Mouse (Mus musculus) CH12.LX (cell line): ENCODE measurements around the gene Esrrb. TPM values are rescaled to one million over a fixed set of nuclear protein-coding genes. Genes with fewer than 3 reads are reported as not detected.

Experiments
- DNase-seq: peaks from one replicate; pipeline ENCODE4 v3.0.0-alpha.2; 2013; ENCODE audit errors: extremely low read depth
- H3K27ac ChIP-seq: 2 replicates; pipeline ENCODE4 v1.5.1; 2012; ENCODE audit warnings: low read depth, mild to moderate bottlenecking, control low read depth, moderate library complexity; ENCODE audit not compliant: insufficient read depth
- H3K27me3 ChIP-seq: replicated peaks from 2 replicates; pipeline ENCODE3; 2012; ENCODE audit warnings: inconsistent platforms
- H3K36me3 ChIP-seq, 2 experiments: replicated peaks in 1 of 2; 2 replicates each; pipeline versions ENCODE3 to v1.6.1; 2012; ENCODE audit warnings: inconsistent platforms in 1 of 2, low read length in 1 of 2, mild to moderate bottlenecking in 1 of 2, mixed read lengths in 1 of 2, moderate library complexity in 1 of 2; ENCODE audit not compliant: control insufficient read depth in 1 of 2, insufficient read depth in 1 of 2
- H3K4me1 ChIP-seq, 2 experiments: 2 replicates each; pipeline ENCODE4 v1.6.1; 2012; ENCODE audit warnings: inconsistent platforms in 1 of 2, moderate library complexity in 1 of 2; ENCODE audit not compliant: insufficient read depth in 2 of 2, control insufficient read depth in 1 of 2
- H3K4me2 ChIP-seq: 2 replicates; pipeline ENCODE4 v1.6.1; 2012; ENCODE audit warnings: low read depth, mild to moderate bottlenecking, control low read depth; ENCODE audit not compliant: poor library complexity, insufficient read depth, severe bottlenecking
- H3K4me3 ChIP-seq, 3 experiments: fragments of 150-350 bp in 1 of 3; sonication (generic) in 1 of 3; replicated peaks in 1 of 3; 2 replicates each; pipeline versions ENCODE3 to v1.5.1; 2011 to 2012; ENCODE audit warnings: low read depth in 2 of 3, low read length in 2 of 3, mild to moderate bottlenecking in 2 of 3, moderate library complexity in 2 of 3, control low read depth in 1 of 3, improper control_type of control experiment in 1 of 3, inconsistent platforms in 1 of 3, mixed read lengths in 1 of 3; ENCODE audit not compliant: poor library complexity in 1 of 3
- H3K79me2 ChIP-seq: replicated peaks from 2 replicates; pipeline ENCODE4 v1.6.1; 2012; ENCODE audit warnings: mild to moderate bottlenecking, moderate library complexity; ENCODE audit not compliant: control insufficient read depth, poor library complexity, insufficient read depth, severe bottlenecking; ENCODE audit errors: extremely low read depth
- H3K9ac ChIP-seq: 2 replicates; pipeline ENCODE4 v1.6.1; 2012; ENCODE audit warnings: low read depth, mild to moderate bottlenecking, control low read depth, moderate library complexity; ENCODE audit not compliant: insufficient read depth
- H3K9me3 ChIP-seq: replicated peaks from 2 replicates; pipeline ENCODE3; 2012; ENCODE audit warnings: low read length, inconsistent platforms, mixed read lengths
- CHD2 ChIP-seq: IDR thresholded peaks from 2 replicates; pipeline ENCODE4 v1.6.1; 2011; ENCODE audit warnings: low read length, improper control_type of control experiment
- ELF1 ChIP-seq: IDR thresholded peaks from 2 replicates; pipeline ENCODE4 v1.6.1; 2014; ENCODE audit warnings: low read depth, mild to moderate bottlenecking, inconsistent platforms, low read length, improper control_type of control experiment
- ETS1 ChIP-seq: conservative IDR thresholded peaks from 2 replicates; pipeline ENCODE4 v1.6.1; 2012; ENCODE audit warnings: low read depth, mild to moderate bottlenecking, inconsistent platforms, low read length, improper control_type of control experiment, moderate library complexity
- GABPA ChIP-seq: IDR thresholded peaks from 2 replicates; pipeline ENCODE4 v1.6.1; 2012; ENCODE audit warnings: low read depth, low read length, improper control_type of control experiment, inconsistent platforms; ENCODE audit not compliant: insufficient replicate concordance
- HCFC1 ChIP-seq: IDR thresholded peaks from 2 replicates; pipeline ENCODE4 v1.6.1; 2012; ENCODE audit warnings: low read depth, mild to moderate bottlenecking, inconsistent platforms, low read length, improper control_type of control experiment
- IRF4 ChIP-seq: IDR thresholded peaks from 2 replicates; pipeline ENCODE4 v1.6.1; 2014; ENCODE audit warnings: low read depth, mild to moderate bottlenecking, inconsistent platforms, low read length, improper control_type of control experiment
- KAT2A ChIP-seq: IDR thresholded peaks from 2 replicates; pipeline ENCODE4 v1.6.1; 2012; ENCODE audit warnings: low read length, improper control_type of control experiment, inconsistent platforms; ENCODE audit not compliant: insufficient replicate concordance
- MAX ChIP-seq: IDR thresholded peaks from 2 replicates; pipeline ENCODE4 v1.6.1; 2011; ENCODE audit warnings: low read length, improper control_type of control experiment
- MEF2A ChIP-seq: IDR thresholded peaks from 2 replicates; pipeline ENCODE4 v1.6.1; 2014; ENCODE audit warnings: low read depth, mild to moderate bottlenecking, inconsistent platforms, low read length, improper control_type of control experiment, borderline replicate concordance
- NELFE ChIP-seq: IDR thresholded peaks from 2 replicates; pipeline ENCODE4 v1.6.1; 2011; ENCODE audit warnings: low read depth, low read length, improper control_type of control experiment
- NRF1 ChIP-seq: IDR thresholded peaks from 2 replicates; pipeline ENCODE4 v1.6.1; 2014; ENCODE audit warnings: low read depth, mild to moderate bottlenecking, inconsistent platforms, low read length, improper control_type of control experiment, moderate library complexity
- POLR2A ChIP-seq: IDR thresholded peaks from 2 replicates; pipeline ENCODE4 v1.6.1; 2011; ENCODE audit warnings: low read depth, mild to moderate bottlenecking, improper control_type of control experiment, low read length
- RAD21 ChIP-seq: IDR thresholded peaks from 2 replicates; pipeline ENCODE4 v1.6.1; 2011; ENCODE audit warnings: low read depth, mild to moderate bottlenecking, low read length, improper control_type of control experiment, moderate library complexity
- RCOR1 ChIP-seq: conservative IDR thresholded peaks from 2 replicates; pipeline ENCODE4 v1.6.1; 2012; ENCODE audit warnings: low read depth, mild to moderate bottlenecking, inconsistent platforms, low read length, improper control_type of control experiment
- SIN3A ChIP-seq: IDR thresholded peaks from 2 replicates; pipeline ENCODE4 v1.6.1; 2012; ENCODE audit warnings: low read length, improper control_type of control experiment, inconsistent platforms
- SMC3 ChIP-seq: IDR thresholded peaks from 2 replicates; pipeline ENCODE4 v1.6.1; 2011; ENCODE audit warnings: low read depth, low read length, improper control_type of control experiment
- TBP ChIP-seq: conservative IDR thresholded peaks from 2 replicates; pipeline ENCODE4 v1.6.1; 2011; ENCODE audit warnings: low read depth, low read length, improper control_type of control experiment
- TCF12 ChIP-seq: IDR thresholded peaks from 2 replicates; pipeline ENCODE4 v1.6.1; 2014; ENCODE audit warnings: low read depth, mild to moderate bottlenecking, inconsistent platforms, low read length, improper control_type of control experiment
- UBTF ChIP-seq: IDR thresholded peaks from 2 replicates; pipeline ENCODE4 v1.6.1; 2012; ENCODE audit warnings: low read depth, mild to moderate bottlenecking, inconsistent platforms, low read length, improper control_type of control experiment, moderate library complexity
- ZC3H11A ChIP-seq: IDR thresholded peaks from 2 replicates; pipeline ENCODE4 v1.6.1; 2012; ENCODE audit warnings: low read depth, mild to moderate bottlenecking, inconsistent platforms, low read length, improper control_type of control experiment
- ZKSCAN1 ChIP-seq: IDR thresholded peaks from 2 replicates; pipeline ENCODE4 v1.6.1; 2012; ENCODE audit warnings: low read depth, inconsistent platforms, low read length, improper control_type of control experiment, borderline replicate concordance
- ZMIZ1 ChIP-seq: IDR thresholded peaks from 2 replicates; pipeline ENCODE4 v1.6.1; 2012; ENCODE audit warnings: low read depth, mild to moderate bottlenecking, inconsistent platforms, low read length, improper control_type of control experiment
- ZNF384 ChIP-seq: IDR thresholded peaks from 2 replicates; pipeline ENCODE4 v1.6.1; 2012; ENCODE audit warnings: low read depth, low read length, improper control_type of control experiment, inconsistent platforms
- dilution Hi-C: fragments of 300-500 bp; cut with MboI; formaldehyde crosslinking; loops from 2 replicates; pipeline ENCODE4 v1.14.3; 2020; ENCODE audit warnings: low sequenced_read_pairs; ENCODE audit not compliant: extremely low pct_unique_long_range_greater_than_20kb, extremely low pct_ligation_motif_present
- in situ Hi-C: fragments of 300-500 bp; cut with MboI; formaldehyde crosslinking; loops from 3 replicates; pipeline ENCODE4 v1.14.3; 2019; ENCODE audit warnings: low sequenced_read_pairs, low pct_ligation_motif_present, low pct_unique_long_range_greater_than_20kb, mixed read lengths
- polyA plus RNA-seq: library from polyadenylated mRNA; unstranded; fragments of >175 nt; gene quantifications from 2 replicates; pipeline ENCODE4 v1.2.1, GENCODE M21; 2012; ENCODE audit warnings: low read depth; ENCODE audit not compliant: insufficient read length
- total RNA-seq, 2 experiments: library from RNA; depleted of rRNA; stranded (reverse); fragments of 300-350 nt in 1 of 2; fragments of >200 nt in 1 of 2; gene quantifications; 2 replicates each; pipeline ENCODE4 v1.2.3; 2012 to 2014

Esrrb gene
- total and polyA plus RNA-seq, 3 experiments = not detected

- H3K9me3 ChIP-seq = no peaks in the 10 kb centered on the region
- no peak overlapping the region for H3K27ac ChIP-seq
- dilution Hi-C loops (no loop called here), in situ Hi-C loops (no loop called here)
- H3K36me3 ChIP-seq = no peaks in the 10 kb centered on the region
- no peak overlapping the region for H3K4me3 ChIP-seq
- TF ChIP-seq RCOR1 = no peak
- no peak for TF ChIP-seq TCF12
- TF ChIP-seq ZNF384 = no peak
- no peak for TF ChIP-seq MAX
- TF ChIP-seq ZKSCAN1 = no peak
- TF ChIP-seq ZMIZ1 = no peak
- no peak for TF ChIP-seq ELF1
- TF ChIP-seq ETS1 = no peak
- TF ChIP-seq CHD2 = no peak
- no peak for TF ChIP-seq ZC3H11A
- TF ChIP-seq NRF1 = no peak
- no peak for TF ChIP-seq GABPA
- no peak for TF ChIP-seq TBP
- TF ChIP-seq IRF4 = no peak
- H3K79me2 ChIP-seq = no peaks in the 10 kb centered on the region
- no peaks in the 10 kb centered on the region for H3K4me1 ChIP-seq
- no peak for DNase-seq
- no peak overlapping the region for H3K4me2 ChIP-seq
- H3K27me3 ChIP-seq = peaks cover 86% of the 10 kb centered on the region
- no peak overlapping the region for H3K9ac ChIP-seq
Measured at GRCm38 (mm10) chr12:86379672-86380213, 18.8 kb downstream of the Esrrb start.

- in situ Hi-C loops (no loop called here), dilution Hi-C loops (no loop called here)
- H3K4me2 ChIP-seq = no peak overlapping the region
- H3K79me2 ChIP-seq = no peaks in the 10 kb centered on the region
- no peak for DNase-seq
- TF ChIP-seq MEF2A (no peak), POLR2A (no peak), NELFE (no peak), NRF1 (no peak), RAD21 (no peak), HCFC1 (no peak), SMC3 (no peak), ETS1 (no peak), SIN3A (no peak), UBTF (no peak), KAT2A (no peak), ZMIZ1 (no peak)
- H3K27me3 ChIP-seq = peaks cover 64% of the 10 kb centered on the region
- H3K36me3 ChIP-seq = no peaks in the 10 kb centered on the region
- no peaks in the 10 kb centered on the region for H3K4me1 ChIP-seq
- no peak overlapping the region for H3K9ac ChIP-seq
- no peak overlapping the region for H3K4me3 ChIP-seq
- H3K27ac ChIP-seq = no peak overlapping the region
- H3K9me3 ChIP-seq = no peaks in the 10 kb centered on the region
Measured at GRCm38 (mm10) chr12:86383803-86384202, 22.9 kb downstream of the Esrrb start.
